In the genomic region with DNA sequence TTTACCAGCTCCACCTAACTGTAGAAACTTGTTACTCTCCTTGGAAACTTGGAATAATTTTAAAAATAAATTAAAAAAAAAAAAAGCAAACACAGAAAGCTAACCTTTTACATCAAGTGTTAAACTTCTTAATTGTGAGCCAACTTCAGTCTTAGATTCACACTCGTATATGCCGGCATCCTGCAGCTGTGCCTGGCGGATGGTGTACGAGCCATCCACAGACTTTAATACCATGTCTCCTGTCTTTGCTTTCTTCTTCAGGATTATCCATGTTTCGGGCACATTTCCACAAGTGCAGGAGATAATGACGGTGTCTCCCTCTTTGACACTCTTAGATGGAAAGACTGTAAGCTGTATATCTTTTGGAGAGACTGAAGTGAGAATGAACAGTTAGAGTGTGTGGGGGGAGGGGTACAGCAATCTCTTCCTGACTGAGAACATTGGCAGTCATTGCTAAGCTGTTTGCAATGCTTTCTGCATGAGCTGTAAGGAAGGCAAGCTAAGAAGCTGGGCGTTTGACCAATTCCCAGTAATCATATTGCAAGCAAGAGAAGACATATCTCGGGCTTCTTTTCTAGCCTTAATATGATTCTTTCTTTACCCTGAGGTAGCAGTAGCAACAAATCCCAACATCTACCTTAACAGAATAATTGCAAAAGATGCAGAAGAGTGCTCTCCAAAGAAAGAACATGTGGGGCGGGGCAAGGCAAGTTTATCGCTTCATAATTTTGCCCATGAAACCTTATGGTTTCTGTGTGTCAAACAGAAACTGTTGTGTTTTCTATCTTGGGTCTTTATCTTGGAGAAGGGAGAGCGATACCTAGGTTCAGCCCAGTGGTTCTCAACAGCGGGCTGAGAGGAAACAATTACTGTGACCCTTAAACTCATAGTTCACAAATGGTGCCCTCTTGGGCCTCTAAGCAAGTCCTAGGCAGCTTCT, we compare ENCODE assay signal across 8 mouse cellular contexts. TPM values are rescaled to one million over a fixed set of nuclear protein-coding genes. Genes with fewer than 3 reads are reported as not detected.
DNase-seq lines count a peak whose midpoint lies in the region; ATAC-seq and TF ChIP-seq lines count a peak whose summit lies in the region.

No protein-coding gene starts in this region.

- WGBS in heart, embryonic 15.5 days: 43% methylated on average over 12 of the region's 12 CpGs

- H3K9me3 ChIP-seq in heart, embryonic 15.5 days (replicated peaks): no peaks in the 10 kb centered on the region

- peak; percentile 28; the same call in 1 of the 2 replicates for TF ChIP-seq POLR2A in embryonic fibroblast, embryonic 13.5 days (IDR thresholded peaks at IDR 0.05; ENCODE audit: low read depth, low read length)

- no peaks in the 10 kb centered on the region for H3K27me3 ChIP-seq in heart, embryonic 15.5 days

- peak overlapping the region; percentile 40; the same call in 1 of the 2 replicates for H3K4me2 ChIP-seq in heart, embryonic 15.5 days

- peak; percentile 38 for DNase-seq in retina, postnatal 1 day
- no peak for DNase-seq in retina, embryonic 14.5 days (ENCODE audit: low spot score)
- peak; percentile 33 to 64 for DNase-seq in left cerebral cortex, postnatal 25 days (ENCODE audit: low spot score in 2 of 2)
- DNase-seq in neural tube, embryonic 10.5 days (ENCODE audit: extremely low spot score, low spot score): peak; percentile 25
- no peak for DNase-seq in thymus, postnatal 36 days
- DNase-seq in thymus, adult 18-20 months: no peak

- ATAC-seq in heart, embryonic 15.5 days (replicated peaks; ENCODE audit: insufficient number of reproducible peaks, insufficient read depth, low FRiP score, low read depth): peak; percentile 75

- intact Hi-C loops in left cerebral cortex, postnatal 25 days (cut with DNase I): loop anchor here (2.0 kb wide), 1 partner anchor 14 kb away; a partner anchor contains a TSS

- peaks cover 34% of the 10 kb centered on the region for H3K36me3 ChIP-seq in heart, embryonic 15.5 days

- H3K9ac ChIP-seq in heart, embryonic 15.5 days: no peak overlapping the region

- peaks cover 21% of the 10 kb centered on the region for H3K4me1 ChIP-seq in embryonic fibroblast, embryonic 13.5 days (ENCODE audit: control insufficient read depth, insufficient read depth, low read length)
- peaks cover 15% of the 10 kb centered on the region for H3K4me1 ChIP-seq in heart, embryonic 15.5 days (replicated peaks)

- H3K27ac ChIP-seq in embryonic fibroblast, embryonic 13.5 days (ENCODE audit: insufficient read depth, low read length): peak overlapping the region; percentile 99
- H3K27ac ChIP-seq in heart, embryonic 15.5 days: peak overlapping the region; percentile 72

- H3K4me3 ChIP-seq in embryonic fibroblast, embryonic 13.5 days (ENCODE audit: insufficient read depth, low read length): peak overlapping the region; percentile 18; the same call in 1 of the 2 replicates
- H3K4me3 ChIP-seq in heart, embryonic 15.5 days: no peak overlapping the region

- no peak for TF ChIP-seq CTCF in embryonic fibroblast, embryonic 13.5 days (IDR thresholded peaks at IDR 0.05; ENCODE audit: borderline replicate concordance, insufficient read depth, low read length)

RNA-seq across cellular contexts. Expression of a gene that starts 15.0 kb away (rescaled TPM):
- polyA plus RNA-seq in embryonic fibroblast, embryonic 13.5 days (2011; ENCODE audit: insufficient read length, low read depth, missing spikeins): 114 and 127 TPM in 2 replicates
- 77.8 and 78.2 TPM in 2 replicates for polyA plus RNA-seq in heart, embryonic 15.5 days (2015; fragmentation: Nextera tagmentation; extraction: Ambion mirVana)
- 10 to 100 TPM; 23.7 to 24.1 TPM for total RNA-seq in left cerebral cortex, postnatal 25 days (2021)

Comparison
In these comparisons a context has a peak if more than half of its experiments do, and no peak if none do; other contexts are left out.
1. DNase-seq: peak in retina, postnatal 1 day (single experiment), left cerebral cortex, postnatal 25 days (2 of 2) and neural tube, embryonic 10.5 days (single experiment); none in retina, embryonic 14.5 days (single experiment), thymus, postnatal 36 days (0 of 2) and thymus, adult 18-20 months (0 of 2).